Mouse (Mus musculus): ENCODE data around the gene Nudt16l1. TPM values are rescaled to one million over a fixed set of nuclear protein-coding genes. Genes with fewer than 3 reads are reported as not detected.

The Nudt16l1 gene
- total and polyA plus RNA-seq, 3 experiments = 50.6 to 130 (median 67.6) TPM

GRCm38 (mm10) chr16:4913783-4914735 is 24.5 kb upstream of the Nudt16l1 start:
- DNase-seq = peak; percentile 86

GRCm38 (mm10) chr16:4915931-4916330 is 22.6 kb upstream of the Nudt16l1 start:
- DNase-seq = no peak

DNA sequence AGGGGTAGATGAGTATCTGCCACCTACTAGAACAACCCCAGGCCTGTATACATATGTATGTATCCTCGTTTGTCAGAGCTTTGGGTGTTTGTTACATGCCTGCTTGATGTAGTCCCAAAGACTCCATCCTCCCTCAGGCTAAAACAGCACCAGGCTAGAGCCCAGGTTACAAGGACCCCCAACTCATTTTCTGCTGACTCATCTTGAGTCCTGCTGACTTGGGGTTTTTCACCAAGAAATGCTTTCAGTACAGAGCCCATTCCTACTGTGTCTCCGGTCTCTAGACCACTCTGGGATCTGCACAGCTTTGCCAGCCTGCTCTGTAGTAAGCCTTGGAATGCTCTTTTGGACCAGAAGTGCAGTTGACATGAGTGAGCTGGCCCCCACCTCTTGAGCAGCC is 22.0 kb upstream of the Nudt16l1 start:
- DNase-seq = no peak

DNA sequence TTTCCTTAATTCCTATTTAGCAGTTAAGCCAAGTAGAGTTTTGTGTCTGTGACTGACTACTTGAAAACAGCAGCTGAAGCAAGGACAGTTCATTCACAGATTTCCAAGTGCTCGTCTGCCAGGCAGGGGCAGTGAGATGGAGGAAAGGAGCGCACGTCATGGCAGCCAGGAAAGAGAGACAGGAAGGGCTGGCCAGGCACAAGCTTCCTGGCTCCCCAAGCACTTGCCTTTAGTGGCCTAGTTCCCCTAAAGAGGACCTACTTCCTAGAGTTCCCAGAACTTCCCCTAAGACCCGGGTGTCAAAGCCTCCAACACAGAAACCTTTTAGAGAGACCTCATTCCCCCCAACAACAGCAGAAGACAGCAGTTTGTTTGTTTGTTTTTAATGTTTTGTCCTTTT is 18.0 kb upstream of the Nudt16l1 start:
- DNase-seq = no peak

GRCm38 (mm10) chr16:4922481-4922880 is 16.1 kb upstream of the Nudt16l1 start:
- DNase-seq = no peak

GRCm38 (mm10) chr16:4923996-4924395 is 14.6 kb upstream of the Nudt16l1 start:
- no peak for DNase-seq

DNA sequence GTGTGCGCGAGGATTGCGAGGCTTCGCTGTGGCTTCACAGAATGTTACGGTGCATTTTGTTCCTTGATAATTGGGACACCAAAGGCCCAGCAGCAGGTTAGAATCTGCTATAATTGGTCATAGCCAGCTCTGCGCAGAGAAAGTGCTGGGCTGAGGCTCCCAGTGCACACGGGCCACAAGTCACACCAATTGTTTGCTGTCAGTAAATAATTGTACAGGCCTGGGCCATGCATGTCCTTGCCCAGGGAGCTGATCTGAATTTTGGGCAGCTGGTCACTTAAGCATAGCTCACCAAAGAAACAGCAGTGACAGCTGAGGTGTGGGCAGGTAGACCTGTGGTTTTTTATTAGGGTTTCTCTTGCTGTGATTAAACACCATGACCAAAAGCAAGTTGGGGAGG is 10.6 kb upstream of the Nudt16l1 start:
- DNase-seq = no peak

GRCm38 (mm10) chr16:4928474-4928873 is 10.1 kb upstream of the Nudt16l1 start:
- DNase-seq = no peak

GRCm38 (mm10) chr16:4932429-4932828 is 6.1 kb upstream of the Nudt16l1 start:
- peak; percentile 70 for DNase-seq

GRCm38 (mm10) chr16:4935430-4935829 is 3.1 kb upstream of the Nudt16l1 start:
- DNase-seq = no peak

DNA sequence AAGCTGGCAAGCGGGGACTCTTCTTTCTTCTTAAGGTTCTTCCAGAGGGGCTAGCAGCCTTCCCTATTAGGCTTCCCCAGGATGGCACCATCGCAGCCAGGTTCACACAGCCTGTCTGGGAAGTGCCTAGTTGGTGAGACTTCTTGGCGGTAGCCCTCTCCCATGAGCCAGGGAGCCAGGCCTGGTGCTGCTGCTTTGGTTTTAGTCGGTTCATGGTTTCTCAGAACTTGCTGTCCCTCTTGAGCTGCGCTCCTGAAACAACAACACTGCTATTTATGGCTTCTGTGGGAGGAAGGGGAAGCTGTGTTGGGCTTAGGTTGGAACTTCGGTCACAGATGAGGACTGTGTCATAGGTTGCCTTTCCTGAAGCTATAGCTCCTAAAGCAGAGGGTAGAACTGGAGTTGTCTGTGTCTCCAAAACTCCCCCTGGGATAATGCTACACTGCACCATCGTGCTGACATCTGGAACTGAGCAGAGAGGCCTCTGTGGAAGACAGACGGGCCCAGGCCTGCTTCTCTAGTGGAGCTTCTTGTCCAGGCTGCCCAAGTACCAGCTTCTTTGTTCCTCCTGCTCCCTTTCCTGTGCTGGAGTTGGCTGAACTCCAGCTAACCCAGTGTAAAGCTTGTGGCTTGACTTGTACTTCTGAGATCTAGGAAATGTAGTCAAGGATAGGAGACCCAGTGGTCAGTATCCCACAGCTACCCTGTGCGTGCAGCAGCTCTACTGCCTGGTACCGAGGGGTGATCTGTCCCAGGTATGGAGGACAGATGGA is 2.4 kb upstream of the Nudt16l1 start:
- DNase-seq = no peak

GRCm38 (mm10) chr16:4937351-4938190 is 990 bp upstream of the Nudt16l1 start:
- DNase-seq = no peak

DNA sequence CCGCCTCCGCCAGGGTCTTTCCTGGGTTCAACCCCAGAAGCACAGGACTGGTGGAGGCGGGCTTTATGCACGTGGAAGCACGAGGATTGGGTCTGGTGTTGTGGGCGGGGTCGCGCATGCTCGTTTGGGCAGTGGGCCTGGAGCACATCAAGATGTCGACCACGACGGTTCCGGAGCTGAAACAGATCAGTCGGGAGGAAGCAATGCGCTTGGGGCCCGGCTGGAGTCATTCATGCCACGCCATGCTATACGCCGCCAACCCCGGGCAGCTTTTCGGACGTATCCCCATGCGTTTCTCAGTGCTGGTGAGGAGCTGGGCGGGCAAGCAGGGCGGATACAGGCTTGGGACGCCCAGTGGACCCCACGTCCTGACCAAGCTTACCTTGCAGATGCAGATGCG is 428 bp downstream of the Nudt16l1 start:
- peak; percentile 97 for DNase-seq

GRCm38 (mm10) chr16:4939412-4939811 is 851 bp downstream of the Nudt16l1 start:
- DNase-seq = peak; percentile 56

DNA sequence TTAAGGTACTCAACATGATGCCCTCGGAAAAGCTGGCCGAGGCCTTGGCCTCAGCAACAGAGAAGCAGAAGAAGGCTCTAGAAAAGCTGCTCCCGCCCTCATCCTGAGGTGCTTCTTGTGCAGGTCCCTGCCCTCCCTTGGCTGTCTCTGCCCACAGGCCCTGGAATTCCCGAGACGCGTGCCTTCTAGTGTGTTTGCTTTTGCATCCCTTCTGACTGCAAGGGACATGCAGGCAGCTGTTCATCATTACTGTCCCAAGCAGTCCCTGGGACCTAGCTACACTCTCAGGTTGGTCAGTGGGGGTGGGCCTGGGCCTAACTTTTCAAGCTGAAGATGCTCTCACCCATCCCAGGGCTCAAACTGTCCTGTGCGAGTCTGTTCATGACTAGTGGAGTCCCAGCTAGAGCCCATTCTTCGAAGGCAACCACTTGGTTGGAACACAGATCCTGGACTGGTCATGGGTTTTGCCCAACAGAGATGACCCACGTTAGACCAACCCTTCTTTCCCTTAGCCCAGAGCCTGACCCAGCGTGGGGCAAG is 1.8 kb downstream of the Nudt16l1 start:
- DNase-seq = no peak

- no peak for DNase-seq
These were observed 2.5 kb downstream of the Nudt16l1 start for GRCm38 (mm10) chr16:4941016-4941415.

GRCm38 (mm10) chr16:4942868-4943267 is 4.3 kb downstream of the Nudt16l1 start:
- no peak for DNase-seq

DNA sequence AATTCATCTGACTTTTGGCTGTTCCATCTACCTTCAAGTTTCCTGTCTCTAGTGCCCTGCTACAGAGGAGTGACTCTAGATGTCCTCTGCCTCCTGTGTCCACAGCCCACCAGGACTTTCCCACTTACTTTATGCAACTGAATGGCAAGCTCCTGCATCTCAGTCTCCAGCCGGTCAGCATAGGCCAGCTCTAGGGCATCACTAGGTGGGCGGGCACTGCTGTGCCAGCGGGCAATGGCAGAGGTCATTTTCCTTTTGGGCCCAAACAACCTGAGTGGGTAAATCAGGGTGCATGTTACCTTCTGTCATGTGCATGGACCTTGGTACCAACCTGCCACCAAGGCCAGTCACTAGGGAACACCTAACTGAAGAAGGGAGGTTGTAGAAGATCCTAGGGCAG is 4.9 kb downstream of the Nudt16l1 start:
- DNase-seq = no peak

DNA sequence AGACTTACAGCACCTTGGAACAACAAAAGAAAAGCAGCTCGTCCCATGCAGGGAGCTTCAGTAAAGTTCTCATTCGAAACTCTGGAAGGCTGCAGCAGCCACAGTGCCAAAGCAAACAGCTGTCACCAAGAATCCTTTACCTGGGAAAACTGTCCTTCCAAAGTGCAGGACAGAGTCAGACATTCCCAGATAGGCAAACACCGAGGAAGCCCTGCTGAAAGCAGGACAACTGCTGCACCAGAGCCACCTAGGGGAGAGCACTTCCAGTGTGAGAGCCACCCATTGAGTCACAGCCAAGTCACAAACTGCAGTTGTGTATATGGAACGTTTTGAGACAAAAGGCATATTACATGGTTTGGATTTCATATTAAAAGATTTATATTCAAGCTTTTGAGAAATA is 6.9 kb downstream of the Nudt16l1 start:
- no peak for DNase-seq

DNA sequence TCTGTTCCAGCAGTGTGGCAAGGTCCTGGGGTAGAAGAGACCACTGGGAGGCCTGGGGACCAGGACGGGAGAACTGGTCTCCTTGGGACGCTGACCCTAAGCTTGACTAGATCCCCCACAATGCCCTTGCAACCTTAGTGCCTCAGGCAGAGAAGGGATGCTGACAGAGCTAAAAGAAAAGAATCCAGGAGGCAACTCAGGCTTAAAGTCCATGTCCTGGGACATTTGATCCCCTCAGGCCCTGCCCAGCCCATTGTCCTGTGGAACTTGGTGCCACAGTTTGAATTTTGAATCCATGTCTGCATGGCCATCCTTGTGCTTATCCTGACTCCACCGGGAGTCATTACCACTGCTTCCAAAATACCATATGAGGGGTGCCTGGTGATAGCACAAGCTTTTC is 7.6 kb downstream of the Nudt16l1 start:
- DNase-seq = no peak

DNA sequence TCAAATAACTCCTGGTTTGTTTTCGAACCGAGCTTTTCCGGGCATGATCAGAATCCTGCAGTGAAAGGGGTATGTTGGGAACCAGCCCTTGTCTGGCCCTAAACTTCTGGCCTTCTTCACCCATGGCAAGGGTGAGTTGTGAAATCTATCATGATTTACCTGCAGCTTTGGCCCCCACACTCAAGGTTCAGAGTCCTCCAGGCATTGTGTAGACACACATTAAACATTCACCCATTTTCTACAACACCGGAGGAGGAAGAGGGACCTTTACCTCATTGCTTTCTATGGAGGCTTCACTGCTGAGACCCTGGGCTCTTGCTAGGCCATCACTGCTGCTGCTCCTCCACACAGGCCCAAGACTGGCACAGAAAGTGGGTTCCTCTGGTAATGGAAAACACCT is 8.8 kb downstream of the Nudt16l1 start:
- no peak for DNase-seq

DNA sequence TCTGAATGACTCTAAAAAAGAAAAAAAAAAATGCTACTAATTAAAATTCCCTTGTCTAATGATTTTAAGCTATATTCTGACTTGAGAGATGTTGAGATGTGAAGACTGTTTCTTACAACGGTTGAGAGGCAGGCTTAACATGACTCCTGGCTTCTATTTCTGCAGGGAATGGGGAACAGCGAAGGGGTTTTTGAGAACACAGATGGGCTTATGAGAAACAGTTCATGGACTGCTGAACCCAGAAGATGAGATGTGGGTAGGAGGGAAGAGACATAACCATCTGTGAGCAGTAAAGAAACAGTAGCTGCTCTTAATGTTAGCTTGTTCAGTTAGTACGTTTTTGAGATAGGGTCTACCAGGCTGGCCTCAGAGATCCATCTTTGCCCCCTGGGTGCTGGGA is 18.0 kb downstream of the Nudt16l1 start:
- DNase-seq = no peak
